Mouse (Mus musculus) kidney, postnatal 0 days (tissue): ENCODE measurements around the gene Hunk. TPM values are rescaled to one million over a fixed set of nuclear protein-coding genes. Genes with fewer than 3 reads are reported as not detected.

ENCODE experiments used
- ATAC-seq: fragments of 200-750 bp; cut with Nextera tagmentation; replicated peaks from 2 replicates; pipeline ENCODE4 v1.8.0; 2017; ENCODE audit warnings: low read depth, moderate number of reproducible peaks, moderate TSS enrichment, moderate library complexity; ENCODE audit not compliant: low FRiP score
- DNase-seq: peaks from one replicate; pipeline ENCODE4 v3.0.0-alpha.2; 2016; ENCODE audit warnings: low spot score
- H3K27ac ChIP-seq: fragments of 300-500 bp; sonication (generic); 2 replicates; pipeline ENCODE4 v1.5.1; 2014; ENCODE audit warnings: mild to moderate bottlenecking
- H3K27me3 ChIP-seq: fragments of 300-500 bp; sonication (generic); 2 replicates; pipeline ENCODE4 v1.6.1; 2014; ENCODE audit warnings: low read length, mixed read lengths; ENCODE audit not compliant: insufficient read depth
- H3K36me3 ChIP-seq: fragments of 300-500 bp; sonication (generic); 2 replicates; pipeline ENCODE4 v1.6.1; 2014; ENCODE audit warnings: low read length, mixed read lengths; ENCODE audit not compliant: insufficient read depth
- H3K4me1 ChIP-seq: fragments of 300-500 bp; sonication (generic); replicated peaks from 2 replicates; pipeline ENCODE4 v1.6.1; 2014; ENCODE audit warnings: antibody characterized with exemption, low read length, mixed read lengths; ENCODE audit not compliant: insufficient read depth
- H3K4me2 ChIP-seq: fragments of 300-500 bp; sonication (generic); 2 replicates; pipeline ENCODE4 v1.6.1; 2014; ENCODE audit warnings: mild to moderate bottlenecking, low read length, moderate library complexity, mixed read lengths
- H3K4me3 ChIP-seq: fragments of 300-500 bp; sonication (generic); replicated peaks from 2 replicates; pipeline ENCODE4 v1.5.1; 2014; ENCODE audit warnings: low read depth, low read length
- H3K9ac ChIP-seq: fragments of 300-500 bp; sonication (generic); 2 replicates; pipeline ENCODE4 v1.6.1; 2014; ENCODE audit warnings: low read depth, low read length
- H3K9me3 ChIP-seq: fragments of 300-500 bp; sonication (generic); replicated peaks from 2 replicates; pipeline ENCODE4 v1.6.1; 2016; ENCODE audit warnings: low read length, inconsistent platforms, mixed read lengths
- CTCF ChIP-seq: IDR thresholded peaks from 2 replicates; pipeline ENCODE4 v1.5.1; 2016; ENCODE audit warnings: antibody characterized with exemption, low read depth, mild to moderate bottlenecking, moderate library complexity
- WGBS: fragments of 180-500 bp; shearing (Covaris S2); extraction: QIAGEN DNeasy Blood & Tissue Kit; methylation state at CpG from one replicate; pipeline ENCODE4 v1.1.7; 2014; 5-methylcytosine and 5-hydroxymethylcytosine counted together
- polyA plus RNA-seq: library from polyadenylated mRNA; unstranded; fragments of >200 nt; fragmentation: Nextera tagmentation; extraction: Ambion mirVana; gene quantifications from 2 replicates; pipeline ENCODE4 v1.2.1, GENCODE M21; 2015

The Hunk gene
- polyA plus RNA-seq, 1 experiment from 2014 or later, result 6.9 TPM

DNA sequence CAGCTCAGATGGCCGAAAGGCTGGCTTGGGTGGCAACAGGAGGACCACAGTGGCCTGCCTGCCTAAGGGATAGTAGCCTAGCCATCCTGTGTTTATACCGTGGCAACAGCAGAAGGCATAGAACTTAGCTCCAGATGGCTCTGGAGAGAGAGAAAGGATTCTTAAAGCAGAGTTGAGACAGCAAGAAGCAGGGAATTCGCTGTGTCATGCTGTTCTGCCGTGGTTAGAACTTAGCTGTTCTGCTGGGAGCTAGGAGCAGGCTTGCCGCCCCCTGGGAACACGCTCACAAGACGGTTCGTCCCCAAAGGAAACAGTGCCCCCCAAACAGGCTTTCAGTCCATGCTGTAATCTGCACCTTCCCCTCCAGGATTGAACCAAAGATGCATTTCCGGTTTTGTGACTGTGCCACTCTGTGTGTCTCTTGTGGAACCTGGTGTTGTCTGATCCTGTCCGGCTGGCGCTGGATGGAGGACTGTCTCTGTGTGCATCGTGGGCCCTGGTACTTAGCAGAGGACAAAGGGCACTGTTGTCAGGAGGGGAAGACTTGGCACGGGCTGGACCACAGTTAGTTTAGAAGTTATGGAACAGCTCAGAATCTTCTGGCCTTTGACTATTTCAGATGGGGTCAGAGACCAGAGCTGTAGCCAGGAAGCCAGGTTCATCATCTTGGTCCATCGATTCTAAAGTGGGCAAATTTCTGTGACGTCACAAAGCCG is 112.1 kb downstream of the Hunk start:
- TF ChIP-seq CTCF, result no peak
- Histone ChIP-seq H3K27me3 (no peaks in the 10 kb centered on the region), H3K4me2 (no peak overlapping the region), H3K9ac (no peak overlapping the region), H3K4me1 (no peaks in the 10 kb centered on the region), H3K4me3 (no peak overlapping the region), H3K27ac (no peak overlapping the region), H3K9me3 (no peaks in the 10 kb centered on the region), H3K36me3 (peaks cover 13% of the 10 kb centered on the region)
- DNase-seq (no peak), ATAC-seq (no peak)
- WGBS, result 86% methylated on average over 16 of the region's 16 CpGs

DNA sequence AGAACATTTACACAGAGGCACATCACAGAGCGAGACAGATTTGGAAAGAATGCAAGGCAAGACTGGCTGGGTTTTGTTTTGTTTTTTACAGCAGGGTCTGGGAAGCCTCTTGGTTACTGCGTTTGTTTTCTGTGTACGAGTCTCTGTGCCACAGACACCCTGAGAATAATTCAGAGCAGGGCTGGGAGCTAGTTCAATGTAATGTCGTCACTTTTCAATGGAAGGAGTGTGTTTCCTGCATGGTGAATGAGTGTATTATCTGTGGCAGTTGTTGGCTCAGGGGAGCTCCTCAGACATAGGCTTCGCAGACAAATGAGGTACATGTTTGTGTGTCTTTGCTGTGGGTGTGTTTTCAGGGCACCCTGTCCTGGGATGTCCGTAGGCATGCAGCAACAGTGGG is 115.0 kb downstream of the Hunk start:
- H3K36me3 ChIP-seq, result peaks cover 13% of the 10 kb centered on the region
- no peak overlapping the region for H3K9ac ChIP-seq
- H3K27me3 ChIP-seq, result no peaks in the 10 kb centered on the region
- no peak overlapping the region for H3K27ac ChIP-seq
- WGBS, result 91% methylated on average over 6 of the region's 6 CpGs
- ATAC-seq (no peak), DNase-seq (no peak)
- H3K4me1 ChIP-seq, result no peaks in the 10 kb centered on the region
- H3K4me3 ChIP-seq, result no peak overlapping the region
- H3K9me3 ChIP-seq, result no peaks in the 10 kb centered on the region
- no peak for TF ChIP-seq CTCF
- no peak overlapping the region for H3K4me2 ChIP-seq

DNA sequence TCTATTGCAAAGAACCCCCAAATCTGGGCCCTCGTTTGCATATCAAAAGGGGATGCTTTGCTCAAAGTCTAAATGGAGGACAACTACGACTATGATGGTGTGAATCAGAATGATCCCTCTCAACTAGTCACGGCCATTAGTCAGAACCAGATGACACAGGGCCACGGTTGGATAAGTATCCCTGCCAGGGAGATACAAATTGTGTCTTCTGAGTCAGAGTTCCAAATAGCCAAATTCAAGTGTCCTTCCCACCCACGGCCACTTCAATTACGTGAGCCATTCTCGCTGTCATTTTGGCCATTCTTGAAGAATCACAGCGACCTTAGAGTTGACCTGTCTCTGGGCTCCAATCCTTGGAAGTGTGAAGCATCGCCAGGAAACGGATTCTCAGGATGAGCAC is 119.4 kb downstream of the Hunk start:
- ATAC-seq, result no peak
- no peak for TF ChIP-seq CTCF
- no peak overlapping the region for H3K4me3 ChIP-seq
- 68% methylated on average over 10 of the region's 10 CpGs for WGBS
- DNase-seq, result no peak
- H3K27ac ChIP-seq, result no peak overlapping the region
- no peaks in the 10 kb centered on the region for H3K27me3 ChIP-seq
- H3K9me3 ChIP-seq, result no peaks in the 10 kb centered on the region
- H3K4me2 ChIP-seq, result no peak overlapping the region
- H3K36me3 ChIP-seq, result no peaks in the 10 kb centered on the region
- no peaks in the 10 kb centered on the region for H3K4me1 ChIP-seq
- H3K9ac ChIP-seq, result no peak overlapping the region

DNA sequence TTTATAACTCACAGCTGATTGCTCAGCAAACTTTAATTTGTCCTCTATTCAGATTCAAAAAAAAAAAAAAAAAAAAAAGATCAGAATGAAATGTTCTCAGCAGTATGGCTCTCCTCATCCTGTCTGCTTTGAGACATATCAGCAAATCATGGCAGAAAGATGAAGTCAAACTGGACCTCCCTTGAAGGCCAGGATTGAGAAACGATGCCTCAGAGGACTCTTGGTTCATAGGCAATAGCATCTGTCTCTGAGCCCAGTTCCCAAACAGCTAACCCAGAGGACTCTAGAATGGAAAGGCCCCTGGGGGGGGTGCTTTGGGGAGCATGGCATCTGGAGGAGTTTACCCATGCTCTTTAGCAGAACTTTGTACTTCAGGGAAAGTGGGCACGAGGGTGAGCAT is 119.9 kb downstream of the Hunk start:
- H3K4me1 ChIP-seq, result no peaks in the 10 kb centered on the region
- H3K4me2 ChIP-seq, result no peak overlapping the region
- no peaks in the 10 kb centered on the region for H3K9me3 ChIP-seq
- DNase-seq (no peak), ATAC-seq (no peak)
- no peak overlapping the region for H3K27ac ChIP-seq
- WGBS, result 82% methylated on average over 2 of the region's 2 CpGs
- no peaks in the 10 kb centered on the region for H3K36me3 ChIP-seq
- H3K9ac ChIP-seq, result no peak overlapping the region
- no peak overlapping the region for H3K4me3 ChIP-seq
- no peak for TF ChIP-seq CTCF
- H3K27me3 ChIP-seq, result no peaks in the 10 kb centered on the region

DNA sequence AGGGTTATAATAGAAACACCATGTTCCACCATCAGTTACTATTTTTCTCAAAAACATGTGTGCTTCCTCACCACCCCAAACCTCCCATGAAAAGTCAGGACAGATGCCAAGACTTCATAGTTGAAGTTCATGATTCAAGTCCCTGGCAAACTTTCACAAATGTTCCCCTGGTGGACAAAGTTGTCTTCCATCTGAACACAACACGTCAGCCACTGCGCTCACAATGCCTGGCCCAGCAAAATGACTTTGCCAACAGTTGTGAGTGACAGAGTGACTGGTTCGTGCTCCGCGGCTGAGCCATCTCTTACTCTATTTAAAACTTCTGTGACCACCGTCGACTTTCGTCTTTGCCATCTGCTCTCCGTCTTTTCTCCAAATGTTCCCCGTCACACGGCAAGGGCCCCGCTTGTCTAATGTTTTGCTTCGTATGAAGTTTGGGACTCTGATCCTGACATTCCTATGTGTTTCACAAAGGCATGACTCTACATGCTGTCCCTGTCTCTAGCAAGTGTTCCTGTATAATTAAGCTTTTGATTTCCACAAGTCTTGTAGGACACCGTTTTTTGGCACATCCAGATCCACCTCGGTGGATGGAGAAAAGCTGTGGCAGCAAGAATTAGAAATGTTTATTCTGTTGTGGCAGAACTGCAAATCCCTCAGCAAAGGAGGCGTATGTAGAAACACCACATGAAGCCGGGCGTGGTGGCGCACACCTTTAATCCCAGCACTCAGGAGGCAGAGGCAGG is 125.9 kb downstream of the Hunk start:
- H3K4me1 ChIP-seq, result no peaks in the 10 kb centered on the region
- peak; percentile 34 for TF ChIP-seq CTCF
- no peak overlapping the region for H3K27ac ChIP-seq
- 77% methylated on average over 19 of the region's 19 CpGs for WGBS
- H3K4me2 ChIP-seq, result no peak overlapping the region
- DNase-seq (peak; percentile 46), ATAC-seq (no peak)
- no peaks in the 10 kb centered on the region for H3K9me3 ChIP-seq
- H3K36me3 ChIP-seq, result no peaks in the 10 kb centered on the region
- H3K4me3 ChIP-seq, result no peak overlapping the region
- no peak overlapping the region for H3K9ac ChIP-seq
- no peaks in the 10 kb centered on the region for H3K27me3 ChIP-seq

DNA sequence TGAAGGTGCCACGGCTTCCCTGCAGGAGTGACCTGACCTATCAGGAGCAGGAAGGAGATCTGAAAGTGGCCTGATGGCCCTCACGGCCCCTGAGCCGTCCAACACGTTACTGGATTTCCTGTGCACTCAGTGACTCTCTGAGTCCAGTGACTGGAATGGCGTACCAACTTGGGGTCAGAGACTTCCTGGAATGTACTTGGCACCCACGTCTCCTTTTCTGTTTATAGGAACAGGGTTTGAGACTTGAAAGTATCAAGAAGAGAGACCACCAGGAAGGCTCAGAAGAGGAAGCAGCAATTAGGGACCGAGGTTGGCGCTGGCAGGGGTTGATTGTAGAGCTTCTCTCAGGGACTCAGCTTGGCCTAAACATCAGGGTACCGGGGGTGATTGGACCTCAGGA is 131.2 kb downstream of the Hunk start:
- no peaks in the 10 kb centered on the region for H3K27me3 ChIP-seq
- 41% methylated on average over 9 of the region's 9 CpGs for WGBS
- H3K9ac ChIP-seq, result no peak overlapping the region
- H3K9me3 ChIP-seq, result no peaks in the 10 kb centered on the region
- TF ChIP-seq CTCF, result no peak
- DNase-seq (no peak), ATAC-seq (no peak)
- no peak overlapping the region for H3K4me2 ChIP-seq
- H3K4me3 ChIP-seq, result no peak overlapping the region
- H3K36me3 ChIP-seq, result no peaks in the 10 kb centered on the region
- H3K27ac ChIP-seq, result no peak overlapping the region
- no peaks in the 10 kb centered on the region; the same call in 1 of the 2 replicates for H3K4me1 ChIP-seq
